In genomic region chr10:95195719-95196118, GRCm38 (mm10) we compare ENCODE assay signal across 16 mouse cellular contexts.
DNase-seq lines count a peak whose midpoint lies in the region; ATAC-seq and TF ChIP-seq lines count a peak whose summit lies in the region.
"Had no signal": no experiment of that assay in that cellular context is flagged by ENCODE, and none has a peak within 500 bp of the region (broad histone marks: within the 10 kb centered on the region; RNA-seq: fewer than 3 reads in every experiment).

No protein-coding gene starts in this region.

- H3K4me1 ChIP-seq in midbrain, postnatal 0 days (ENCODE audit: insufficient read depth, low read length): no peaks in the 10 kb centered on the region
- peaks cover 19% of the 10 kb centered on the region for H3K4me1 ChIP-seq in hindbrain, embryonic 12.5 days

- H3K4me2 ChIP-seq in midbrain, postnatal 0 days (ENCODE audit: low read depth, low read length, poor library complexity, severe bottlenecking): no peak overlapping the region
- no peak overlapping the region for H3K4me2 ChIP-seq in hindbrain, embryonic 12.5 days (replicated peaks)
- H3K4me2 ChIP-seq: embryonic facial prominence, embryonic 13.5 days; forebrain, embryonic 15.5 days; hindbrain, embryonic 13.5 days; midbrain, embryonic 15.5 days had no signal

- TF ChIP-seq CTCF in midbrain, postnatal 0 days (IDR thresholded peaks at IDR 0.05): no peak

- H3K9me3 ChIP-seq in midbrain, postnatal 0 days (ENCODE audit: low read length): no peaks in the 10 kb centered on the region
- no peaks in the 10 kb centered on the region for H3K9me3 ChIP-seq in hindbrain, embryonic 12.5 days (replicated peaks)
- H3K9me3 ChIP-seq: embryonic facial prominence, embryonic 13.5 days; forebrain, embryonic 15.5 days; hindbrain, embryonic 13.5 days; midbrain, embryonic 15.5 days had no signal

- no peaks in the 10 kb centered on the region for H3K27me3 ChIP-seq in midbrain, postnatal 0 days (ENCODE audit: insufficient read depth, low read length)
- no peaks in the 10 kb centered on the region for H3K27me3 ChIP-seq in hindbrain, embryonic 12.5 days
- H3K27me3 ChIP-seq: embryonic facial prominence, embryonic 13.5 days; forebrain, embryonic 15.5 days; hindbrain, embryonic 13.5 days; midbrain, embryonic 15.5 days had no signal

- peak; percentile 85 for ATAC-seq in common myeloid progenitor, adult 5-6 weeks (replicated peaks; ENCODE audit: low read depth, poor library complexity, severe bottlenecking)
- ATAC-seq in megakaryocyte, adult 5-6 weeks (ENCODE audit: poor library complexity, severe bottlenecking): peak; percentile 80
- ATAC-seq in midbrain, postnatal 0 days (ENCODE audit: low FRiP score): no peak
- no peak for ATAC-seq in hindbrain, embryonic 12.5 days (ENCODE audit: low FRiP score)
- ATAC-seq: forebrain, embryonic 15.5 days; midbrain, embryonic 15.5 days had no signal

- DNase-seq in heart, adult 11 months: peak; percentile 89
- DNase-seq in heart, adult 18-20 months: no peak
- peak; percentile 64 for DNase-seq in thymus, postnatal 14 days
- DNase-seq in midbrain, postnatal 0 days (ENCODE audit: low spot score): no peak
- no peak for DNase-seq in cerebellum, adult 18-20 months
- DNase-seq: adrenal gland, postnatal 36 days; cerebellum, adult 2 months; gastrocnemius, postnatal 36 days; right cerebral cortex, postnatal 4 days had no signal

- no peak overlapping the region for H3K27ac ChIP-seq in midbrain, postnatal 0 days (ENCODE audit: low read depth, low read length)
- no peak overlapping the region for H3K27ac ChIP-seq in hindbrain, embryonic 12.5 days
- H3K27ac ChIP-seq: embryonic facial prominence, embryonic 13.5 days; forebrain, embryonic 15.5 days; hindbrain, embryonic 13.5 days; midbrain, embryonic 15.5 days had no signal

- H3K4me3 ChIP-seq in midbrain, postnatal 0 days (ENCODE audit: low read depth, low read length): no peak overlapping the region
- H3K4me3 ChIP-seq in hindbrain, embryonic 12.5 days: no peak overlapping the region
- H3K4me3 ChIP-seq: embryonic facial prominence, embryonic 13.5 days; forebrain, embryonic 15.5 days; hindbrain, embryonic 13.5 days; midbrain, embryonic 15.5 days had no signal

- no peaks in the 10 kb centered on the region for H3K36me3 ChIP-seq in midbrain, postnatal 0 days (ENCODE audit: insufficient read depth, low read length)
- H3K36me3 ChIP-seq in hindbrain, embryonic 12.5 days: no peaks in the 10 kb centered on the region
- H3K36me3 ChIP-seq: embryonic facial prominence, embryonic 13.5 days; forebrain, embryonic 15.5 days; hindbrain, embryonic 13.5 days; midbrain, embryonic 15.5 days had no signal

- WGBS in midbrain, postnatal 0 days: 94% methylated on average over 5 of the region's 5 CpGs
- 99% methylated on average over 5 of the region's 5 CpGs for WGBS in hindbrain, embryonic 12.5 days

- no peak overlapping the region for H3K9ac ChIP-seq in midbrain, postnatal 0 days (replicated peaks; ENCODE audit: low read length, poor library complexity, severe bottlenecking)
- H3K9ac ChIP-seq in hindbrain, embryonic 12.5 days: no peak overlapping the region
- H3K9ac ChIP-seq: embryonic facial prominence, embryonic 13.5 days; forebrain, embryonic 15.5 days; hindbrain, embryonic 13.5 days; midbrain, embryonic 15.5 days had no signal

Comparison
In these comparisons a context has a peak if more than half of its experiments do, and no peak if none do; other contexts are left out.
1. DNase-seq: peak in heart, adult 11 months (single experiment) and thymus, postnatal 14 days (single experiment); none in heart, adult 18-20 months (0 of 2), midbrain, postnatal 0 days (single experiment) and cerebellum, adult 18-20 months (0 of 2).
2. ATAC-seq: peak in common myeloid progenitor, adult 5-6 weeks (single experiment) and megakaryocyte, adult 5-6 weeks (single experiment); none in midbrain, postnatal 0 days (single experiment) and hindbrain, embryonic 12.5 days (single experiment).